Mouse (Mus musculus) olfactory bulb, adult 2 months (tissue): ENCODE measurements around the gene Poldip3.

Experiments
- CTCF ChIP-seq: fragments of 200-500 bp; IDR thresholded peaks from 2 replicates; pipeline ENCODE4 v1.5.1; 2012; ENCODE audit warnings: low read depth, mild to moderate bottlenecking, low read length, moderate library complexity; ENCODE audit not compliant: insufficient read depth
- POLR2A ChIP-seq: fragments of 200-500 bp; IDR thresholded peaks from 2 replicates; pipeline ENCODE4 v1.6.1; 2012; ENCODE audit warnings: mild to moderate bottlenecking, low read depth, low read length, moderate library complexity; ENCODE audit not compliant: insufficient read depth

GRCm38 (mm10) chr15:83107814-83108213 lies 41.4 kb downstream of the Poldip3 start:
- TF ChIP-seq POLR2A: no peak
- no peak for TF ChIP-seq CTCF
